Mouse (Mus musculus) heart, adult 2 months (tissue): ENCODE measurements at regions not wholly inside any gene's neighbourhood (a gene's known extent, or its start where the extent isn't known, plus 50 kb on each side); places are given as distances from the start of the nearest gene placed in this dataset.

Experiments used
- CTCF ChIP-seq: fragments of 200-600 bp; IDR thresholded peaks from 2 replicates; pipeline ENCODE4 v1.8.1; 2022; ENCODE audit warnings: antibody characterized with exemption, mild to moderate bottlenecking, moderate library complexity
- EP300 ChIP-seq: fragments of 200-500 bp; IDR thresholded peaks from 2 replicates; pipeline ENCODE4 v1.6.1; 2011; ENCODE audit warnings: low read depth, low read length, control low read depth; ENCODE audit not compliant: insufficient read depth
- POLR2A ChIP-seq: fragments of 200-500 bp; IDR thresholded peaks from 2 replicates; pipeline ENCODE4 v1.6.1; 2011; ENCODE audit warnings: mild to moderate bottlenecking, low read depth, low read length, control low read depth; ENCODE audit not compliant: insufficient read depth

GRCm38 (mm10) chr10:21741575-21741974 is 140.4 kb upstream of the Sgk1 start:
- TF ChIP-seq POLR2A = no peak
- TF ChIP-seq CTCF = no peak
- TF ChIP-seq EP300 = no peak
